Mouse (Mus musculus): Measurements from ENCODE around the gene Knop1. TPM values are rescaled to one million over a fixed set of nuclear protein-coding genes. Genes with fewer than 3 reads are reported as not detected.

The Knop1 gene
- total and polyA plus RNA-seq, 3 experiments: 46.8 to 66.9 TPM; not detected in 1

GRCm38 (mm10) chr7:118898063-118898462 is 42.0 kb upstream of the Knop1 start:
- Histone ChIP-seq H3K36me3 (ENCODE audit: control insufficient read depth in 1 of 2, insufficient read depth in 2 of 2, low read length in 2 of 2) (no peaks in the 10 kb centered on the region), H3K4me1 (ENCODE audit: control insufficient read depth in 1 of 2, insufficient read depth in 2 of 2, low read length in 2 of 2) (no peaks in the 10 kb centered on the region), H3K27me3 (ENCODE audit: control insufficient read depth in 1 of 2, insufficient read depth in 2 of 2, low read length in 2 of 2) (peaks cover 0 to 8% of the 10 kb centered on the region in 2 experiments; a peak in 2 of 4 replicates), H3K9ac (ENCODE audit: control insufficient read depth, low read depth, low read length, poor library complexity, severe bottlenecking) (no peak overlapping the region), H3K79me2 (ENCODE audit: control insufficient read depth, insufficient read depth, low read length, poor library complexity) (no peaks in the 10 kb centered on the region), H3K4me3 (ENCODE audit: control insufficient read depth in 1 of 2, insufficient read depth in 1 of 2, low read depth in 2 of 2, low read length in 2 of 2) (no peak overlapping the region), H3K9me3 (replicated peaks; ENCODE audit: insufficient read depth, low read length) (no peaks in the 10 kb centered on the region), H3K27ac (ENCODE audit: control insufficient read depth, low read depth, low read length) (no peak overlapping the region)
- peak; percentile 17 for DNase-seq (ENCODE audit: low read depth, low spot score)
- TF ChIP-seq ZC3H11A (IDR thresholded peaks at IDR 0.05; ENCODE audit: low read depth, low read length) (no peak), RCOR1 (IDR thresholded peaks at IDR 0.05; ENCODE audit: low read depth, low read length) (no peak), MAFK (IDR thresholded peaks at IDR 0.05; ENCODE audit: borderline replicate concordance, low read depth, low read length) (no peak), SMC3 (IDR thresholded peaks at IDR 0.05; ENCODE audit: low read depth, low read length) (no peak), NELFE (IDR thresholded peaks at IDR 0.05; ENCODE audit: low read depth, low read length) (no peak), MEF2A (IDR thresholded peaks at IDR 0.05; ENCODE audit: extremely low read depth, insufficient replicate concordance, low read depth, low read length, poor library complexity, severe bottlenecking) (no peak), TBP (IDR thresholded peaks at IDR 0.05; ENCODE audit: low read depth, low read length) (no peak), SIN3A (IDR thresholded peaks at IDR 0.05; ENCODE audit: low read length) (no peak), KAT2A (conservative IDR thresholded peaks at IDR 0.05; ENCODE audit: low read depth, low read length) (no peak), JUND (IDR thresholded peaks at IDR 0.05; ENCODE audit: low read depth, low read length) (no peak), USF2 (IDR thresholded peaks at IDR 0.05; ENCODE audit: borderline replicate concordance in 1 of 2, insufficient read depth in 1 of 2, low read depth in 1 of 2, low read length in 2 of 2) (no peak), ELF1 (IDR thresholded peaks at IDR 0.05; ENCODE audit: low read depth, low read length) (no peak), ETS1 (IDR thresholded peaks at IDR 0.05; ENCODE audit: low read depth, low read length) (no peak), GATA1 (IDR thresholded peaks at IDR 0.05; ENCODE audit: low read depth, low read length) (no peak)

DNA sequence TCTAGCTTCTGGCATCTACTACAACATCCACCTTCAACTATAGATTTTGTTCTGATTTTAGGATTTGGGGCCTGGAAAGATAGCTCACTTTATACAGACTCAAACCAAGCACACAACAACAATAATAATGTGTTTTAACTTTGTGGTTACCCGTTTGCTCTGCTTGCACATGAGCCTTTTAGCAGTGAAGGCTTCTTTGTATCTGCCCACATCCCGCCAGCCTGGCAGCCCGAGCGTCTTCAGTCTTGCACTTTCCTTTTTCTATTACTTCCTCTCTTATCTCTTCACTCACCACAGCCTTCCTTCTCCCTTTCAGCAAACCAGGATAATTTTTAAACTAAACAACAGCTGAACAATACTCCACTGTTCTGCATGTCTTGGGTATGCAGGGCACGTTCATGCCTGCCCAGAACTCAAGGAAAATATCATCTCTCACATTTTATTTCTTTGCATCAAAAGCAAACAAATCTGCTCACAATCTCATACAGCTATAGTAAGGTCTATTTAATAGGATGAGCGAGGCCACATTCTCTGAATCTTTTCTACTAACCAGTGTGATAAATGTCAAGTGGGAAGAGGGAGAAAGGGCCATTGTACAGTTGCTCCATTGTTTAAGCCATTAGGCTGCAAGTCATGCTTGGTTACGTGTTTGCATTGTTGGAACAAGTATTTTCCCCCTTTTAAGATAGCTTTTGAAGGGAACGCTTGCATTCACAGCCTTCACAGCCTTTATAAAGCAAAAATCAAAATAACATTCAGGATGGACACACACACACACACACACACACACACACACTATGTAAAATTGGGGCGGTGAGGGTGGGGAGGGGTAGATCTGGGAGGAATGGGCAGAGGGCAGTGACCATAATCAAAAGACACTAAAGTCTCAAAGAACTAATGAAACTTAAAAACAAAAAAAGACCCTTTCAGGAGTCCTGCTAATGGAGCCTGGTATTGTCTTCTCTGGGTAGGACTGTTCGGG is 39.7 kb upstream of the Knop1 start:
- H3K4me1 ChIP-seq (ENCODE audit: control insufficient read depth in 1 of 2, insufficient read depth in 2 of 2, low read length in 2 of 2): no peaks in the 10 kb centered on the region
- no peak overlapping the region for H3K4me3 ChIP-seq (ENCODE audit: control insufficient read depth in 1 of 2, insufficient read depth in 1 of 2, low read depth in 2 of 2, low read length in 2 of 2)
- no peak overlapping the region for H3K9ac ChIP-seq (ENCODE audit: control insufficient read depth, low read depth, low read length, poor library complexity, severe bottlenecking)
- H3K9me3 ChIP-seq (replicated peaks; ENCODE audit: insufficient read depth, low read length): no peaks in the 10 kb centered on the region
- H3K36me3 ChIP-seq (ENCODE audit: control insufficient read depth in 1 of 2, insufficient read depth in 2 of 2, low read length in 2 of 2): no peaks in the 10 kb centered on the region
- H3K79me2 ChIP-seq (ENCODE audit: control insufficient read depth, insufficient read depth, low read length, poor library complexity): no peaks in the 10 kb centered on the region
- DNase-seq (ENCODE audit: low read depth, low spot score): peak; percentile 7
- H3K27ac ChIP-seq (ENCODE audit: control insufficient read depth, low read depth, low read length): no peak overlapping the region
- no peak for TF ChIP-seq MEF2A (IDR thresholded peaks at IDR 0.05; ENCODE audit: extremely low read depth, insufficient replicate concordance, low read depth, low read length, poor library complexity, severe bottlenecking)
- TF ChIP-seq NELFE (IDR thresholded peaks at IDR 0.05; ENCODE audit: low read depth, low read length): no peak
- TF ChIP-seq EP300 (IDR thresholded peaks at IDR 0.05; ENCODE audit: low read depth in 1 of 2, low read length in 2 of 2): no peak
- no peak for TF ChIP-seq ZNF384 (IDR thresholded peaks at IDR 0.05; ENCODE audit: low read depth, low read length)
- TF ChIP-seq MYB (IDR thresholded peaks at IDR 0.05; ENCODE audit: low read depth, low read length): no peak
- TF ChIP-seq E2F4 (IDR thresholded peaks at IDR 0.05; ENCODE audit: borderline replicate concordance, low read depth, low read length): no peak
- no peak for TF ChIP-seq ZKSCAN1 (IDR thresholded peaks at IDR 0.05; ENCODE audit: low read depth, low read length)
- no peak for TF ChIP-seq MAZ (IDR thresholded peaks at IDR 0.05; ENCODE audit: low read depth, low read length)
- TF ChIP-seq ELF1 (IDR thresholded peaks at IDR 0.05; ENCODE audit: low read depth, low read length): no peak
- TF ChIP-seq RCOR1 (IDR thresholded peaks at IDR 0.05; ENCODE audit: low read depth, low read length): no peak
- TF ChIP-seq ETS1 (IDR thresholded peaks at IDR 0.05; ENCODE audit: low read depth, low read length): no peak
- TF ChIP-seq CHD2 (IDR thresholded peaks at IDR 0.05; ENCODE audit: low read length): no peak
- no peak for TF ChIP-seq MYC (IDR thresholded peaks at IDR 0.05; ENCODE audit: low read depth, low read length)
- TF ChIP-seq POLR2A (IDR thresholded peaks at IDR 0.05; ENCODE audit: control insufficient read depth in 1 of 2, insufficient read depth in 1 of 2, low read depth in 1 of 2, low read length in 2 of 2, poor library complexity in 1 of 2): no peak
- no peak for TF ChIP-seq GABPA (IDR thresholded peaks at IDR 0.05; ENCODE audit: low read depth, low read length)
- TF ChIP-seq RAD21 (IDR thresholded peaks at IDR 0.05; ENCODE audit: low read depth, low read length): no peak
- no peak for TF ChIP-seq ZMIZ1 (IDR thresholded peaks at IDR 0.05; ENCODE audit: low read depth, low read length)
- no peak for TF ChIP-seq UBTF (IDR thresholded peaks at IDR 0.05; ENCODE audit: borderline replicate concordance, insufficient read depth, low read depth, low read length)
- TF ChIP-seq HCFC1 (IDR thresholded peaks at IDR 0.05; ENCODE audit: low read depth, low read length): no peak
- H3K27me3 ChIP-seq (ENCODE audit: control insufficient read depth in 1 of 2, insufficient read depth in 2 of 2, low read length in 2 of 2): peaks cover 0 to 7% of the 10 kb centered on the region in 2 experiments; a peak in 2 of 4 replicates
